Mouse (Mus musculus) ES-Bruce4 (cell line): ENCODE results near the gene 4930550C14Rik.

Experiments
- CTCF ChIP-seq: IDR thresholded peaks from one replicate; pipeline ENCODE4 v1.8.1; 2011; ENCODE audit warnings: low read depth, low read length
- POLR2A ChIP-seq: IDR thresholded peaks from one replicate; pipeline ENCODE4 v1.8.1; 2011; ENCODE audit warnings: low read length; ENCODE audit not compliant: insufficient read depth

DNA sequence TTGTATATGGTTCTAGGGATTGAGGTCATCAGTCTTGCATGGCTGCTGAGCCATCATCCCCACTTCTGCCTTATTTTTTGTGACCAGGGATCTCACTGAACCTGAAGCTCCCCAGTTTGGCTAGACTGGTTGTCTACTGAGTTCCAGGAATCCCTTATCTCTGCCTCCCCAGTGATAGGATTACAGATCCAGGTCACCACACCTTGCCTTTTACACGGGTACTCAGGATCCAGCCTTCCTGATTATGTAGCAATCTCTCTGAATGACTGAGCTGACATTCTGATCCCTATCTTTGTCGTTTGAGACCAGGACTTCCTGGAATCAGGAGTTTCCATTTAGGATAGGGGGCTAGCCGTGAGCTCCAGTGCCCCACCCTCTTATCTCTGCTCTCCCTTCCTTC, 30.8 kb upstream of the 4930550C14Rik start:
- no peak for TF ChIP-seq CTCF
- no peak for TF ChIP-seq POLR2A
